8 mouse cellular contexts compared by ENCODE assay signal in genomic region chr5:111891261-111891693, GRCm38 (mm10).
DNase-seq lines count a peak whose midpoint lies in the region; TF ChIP-seq lines count a peak whose summit lies in the region.

No protein-coding gene starts in this region.

- H3K9me3 ChIP-seq in forebrain, embryonic 10.5 days: no peaks in the 10 kb centered on the region

- H3K27me3 ChIP-seq in forebrain, embryonic 10.5 days (ENCODE audit: poor library complexity, severe bottlenecking): peaks cover 32% of the 10 kb centered on the region
- H3K27me3 ChIP-seq in cerebellum, adult 2 months (ENCODE audit: control insufficient read depth, insufficient read depth, low read length): peaks cover 1% of the 10 kb centered on the region; the same call in 1 of the 2 replicates

- no peak overlapping the region for H3K4me3 ChIP-seq in forebrain, embryonic 10.5 days
- H3K4me3 ChIP-seq in cerebellum, adult 2 months (replicated peaks; ENCODE audit: insufficient read depth, low read depth, low read length): no peak overlapping the region

- H3K27ac ChIP-seq in forebrain, embryonic 10.5 days: peak overlapping the region; percentile 82
- no peak overlapping the region for H3K27ac ChIP-seq in cerebellum, adult 2 months (ENCODE audit: insufficient read depth, low read length)

- H3K36me3 ChIP-seq in forebrain, embryonic 10.5 days (replicated peaks): no peaks in the 10 kb centered on the region

- peak; percentile 6 for DNase-seq in adrenal gland, adult 2 months
- DNase-seq in adrenal gland, postnatal 10 days: no peak
- no peak for DNase-seq in forebrain, embryonic 10.5 days (ENCODE audit: extremely low spot score, low spot score)
- peak; percentile 43 to 45 for DNase-seq in heart, postnatal 14 days
- peak; percentile 61 for DNase-seq in lung, postnatal 10 days
- DNase-seq in cerebellum, adult 11-12 months: no peak
- DNase-seq in layer of hippocampus, adult 9-11 months: no peak
- DNase-seq in cerebellum, adult 2 months: no peak

- peaks cover 64% of the 10 kb centered on the region for H3K4me1 ChIP-seq in forebrain, embryonic 10.5 days
- H3K4me1 ChIP-seq in cerebellum, adult 2 months (ENCODE audit: control insufficient read depth, insufficient read depth, low read length): no peaks in the 10 kb centered on the region

- TF ChIP-seq POLR2A in cerebellum, adult 2 months (IDR thresholded peaks at IDR 0.05; ENCODE audit: borderline replicate concordance, insufficient read depth, low read length): no peak

- 67% methylated on average over 8 of the region's 8 CpGs for WGBS in forebrain, embryonic 10.5 days
- 39% methylated on average over 8 of the region's 8 CpGs for WGBS in cerebellum, adult 2 months

- intact Hi-C loops in heart, postnatal 14 days (cut with DNase I): loop anchor here (10.0 kb wide), 1 partner anchor 476 kb away; the partner anchor contains the start of gene Mn1

- no peak for TF ChIP-seq CTCF in cerebellum, adult 2 months (IDR thresholded peaks at IDR 0.05; ENCODE audit: borderline replicate concordance, insufficient read depth, low read depth, low read length)

Comparison
In these comparisons a context has a peak if more than half of its experiments do, and no peak if none do; other contexts are left out.
1. DNase-seq: peak in adrenal gland, adult 2 months (single experiment), heart, postnatal 14 days (2 of 2) and lung, postnatal 10 days (single experiment); none in adrenal gland, postnatal 10 days (single experiment), forebrain, embryonic 10.5 days (single experiment), cerebellum, adult 11-12 months (single experiment), layer of hippocampus, adult 9-11 months (single experiment) and cerebellum, adult 2 months (0 of 2).